Mouse (Mus musculus): ENCODE results near the gene 4930519G04Rik.
A peak's percentile ranks its signal among the peaks of the same experiment; 100 is the strongest.
"Not testable (repeated sequence)": the region's sequence is repeated elsewhere in the genome, so short reads cannot be mapped to it uniquely, and the experiment has no call there.

Gene 4930519G04Rik

DNA sequence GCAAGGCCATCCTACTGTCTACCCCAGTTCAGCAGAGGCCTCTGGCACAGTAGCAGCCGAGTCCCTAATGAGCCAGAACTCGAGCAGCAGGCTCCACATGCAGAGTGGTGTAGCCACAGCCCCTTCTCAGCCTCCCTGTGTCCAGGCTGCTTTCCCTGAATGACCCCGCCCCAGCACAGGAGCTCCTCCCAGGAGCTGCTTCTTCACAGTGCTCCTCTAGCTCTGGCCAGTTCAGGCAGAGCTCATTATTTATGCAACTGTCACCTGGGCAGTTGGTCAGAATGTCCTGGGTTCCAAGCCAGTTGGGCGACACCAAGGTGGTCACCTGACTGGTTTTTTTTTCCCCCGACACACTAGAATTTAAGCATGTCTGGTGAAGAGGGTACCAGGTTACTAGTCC, at the start of gene 4930519G04Rik:
4930519G04Rik (plus strand) TSS at position 301 of the 400 bp plus-strand sequence.
- DNase-seq (ENCODE audit: low read depth, low spot score) = not testable (repeated sequence)

DNA sequence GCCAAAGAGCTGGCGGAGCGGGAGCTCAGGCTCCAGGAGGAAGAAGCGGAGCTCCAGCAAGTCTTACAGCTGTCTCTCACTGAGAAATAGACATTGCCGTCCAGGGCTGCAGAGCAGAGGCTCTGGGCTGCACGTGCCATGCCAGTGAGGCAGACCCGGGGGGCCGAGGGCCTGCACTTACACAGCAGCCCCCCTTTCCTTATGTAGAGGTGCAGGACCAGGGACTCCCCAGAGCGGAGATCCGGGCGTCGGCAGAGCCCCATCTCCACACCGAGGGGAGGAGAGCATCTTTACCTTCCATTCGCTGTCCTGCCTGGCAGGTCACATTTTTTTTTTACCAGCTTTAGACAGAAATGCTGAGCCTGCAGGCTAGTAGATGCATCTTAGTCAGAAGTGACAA, 49.1 kb upstream of the 4930519G04Rik start:
- no peak for DNase-seq (ENCODE audit: low read depth, low spot score)

DNA sequence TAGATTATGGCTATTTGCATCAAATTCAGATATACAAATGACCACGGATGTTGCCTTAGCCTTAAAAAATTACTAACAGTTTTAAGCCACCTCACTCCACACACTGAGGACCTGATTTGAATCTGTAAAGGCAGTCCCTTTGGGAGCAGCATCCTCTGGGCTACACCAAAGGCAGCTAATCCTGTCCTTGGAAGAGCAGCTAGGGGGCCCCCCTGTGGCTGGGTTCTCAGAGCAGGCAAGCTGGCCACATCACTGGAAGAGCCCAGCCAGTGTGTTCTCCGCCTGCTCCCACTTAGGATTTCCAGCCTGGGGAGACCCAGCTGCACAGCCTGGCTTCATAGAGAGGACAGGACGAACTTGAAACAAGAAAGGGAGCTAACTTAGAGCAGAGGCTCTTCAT, 48.5 kb upstream of the 4930519G04Rik start:
- no peak for DNase-seq (ENCODE audit: low read depth, low spot score)

DNA sequence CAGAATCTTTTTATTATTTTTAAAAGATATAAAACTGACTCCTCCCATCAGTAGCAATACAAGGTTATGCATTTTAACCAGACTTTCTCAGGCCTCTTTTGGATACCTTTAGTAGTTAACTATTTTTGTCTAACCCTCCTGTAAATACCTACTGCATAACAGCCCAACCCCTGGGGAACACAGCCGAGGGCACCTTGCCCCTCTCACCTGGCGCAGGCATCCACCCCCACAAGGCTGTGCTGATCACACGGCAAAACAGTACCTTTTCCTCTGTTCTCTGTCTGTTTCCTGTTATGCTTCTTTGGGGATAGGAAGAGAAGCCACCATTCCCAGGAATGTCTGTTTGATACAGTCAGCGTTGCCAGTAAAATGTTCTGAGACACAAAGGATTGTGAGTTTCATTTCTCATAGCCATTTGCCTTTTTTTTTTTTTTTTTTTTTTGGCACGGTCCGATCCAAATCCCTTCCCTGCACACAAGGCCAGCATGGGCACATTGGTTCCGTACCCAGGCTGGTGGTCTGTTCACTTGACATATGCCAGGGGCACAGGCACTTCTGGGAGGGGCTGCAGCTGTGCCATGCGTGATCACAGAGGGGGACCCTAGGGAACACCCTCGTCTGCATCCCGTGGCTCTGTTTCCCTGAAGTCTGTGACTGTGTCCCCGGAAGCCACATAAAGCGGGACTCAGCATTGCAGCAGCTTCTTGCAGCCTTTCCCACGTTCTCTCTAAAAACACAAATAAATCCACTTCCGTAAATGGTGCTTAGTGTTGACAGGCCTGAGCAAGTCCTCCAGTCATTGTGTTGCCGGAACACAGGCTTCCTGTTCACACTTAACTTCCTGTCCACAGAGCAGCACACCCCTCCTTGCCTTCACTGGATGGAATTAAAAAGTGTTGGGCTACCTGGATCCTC, 47.8 kb upstream of the 4930519G04Rik start:
- no peak for DNase-seq (ENCODE audit: low read depth, low spot score)

DNA sequence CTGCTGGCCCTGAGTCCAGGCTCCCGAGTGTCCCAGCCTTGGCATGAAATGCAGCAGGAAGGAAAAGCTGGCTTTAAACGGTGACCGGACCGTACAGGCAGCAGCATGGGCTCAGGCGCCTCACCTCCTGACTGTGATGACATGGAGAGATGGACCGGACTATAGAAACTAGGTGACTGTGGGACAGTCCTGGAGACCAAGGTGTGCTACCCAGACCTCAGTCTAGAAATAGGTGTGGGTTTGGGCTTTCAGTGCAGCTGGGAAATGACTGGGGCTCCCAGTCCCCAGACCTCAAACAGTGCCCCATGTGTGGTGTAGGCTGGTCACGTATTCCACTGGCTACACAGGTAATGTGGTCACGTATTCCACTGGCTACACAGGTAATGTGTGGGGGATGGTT, 46.8 kb upstream of the 4930519G04Rik start:
- no peak for DNase-seq (ENCODE audit: low read depth, low spot score)

DNA sequence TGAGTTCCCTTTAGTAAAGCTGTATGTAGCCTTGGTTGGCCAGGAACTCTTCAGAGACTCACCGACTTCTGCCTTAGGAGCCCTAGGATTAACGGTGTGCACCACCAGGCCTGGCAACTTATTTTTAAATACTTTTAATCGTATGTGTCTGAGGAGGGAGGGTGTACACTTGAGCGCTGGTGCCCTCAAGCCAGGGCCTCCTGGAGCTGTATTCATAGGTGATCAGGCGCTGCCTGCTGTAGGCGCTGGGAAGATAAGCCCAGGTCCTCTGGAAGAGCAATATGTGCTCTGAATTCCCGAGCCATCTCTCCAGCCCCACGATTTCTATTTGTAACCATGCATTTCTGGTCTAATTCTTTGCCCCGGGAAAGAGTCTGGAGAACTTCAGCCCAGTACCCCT, 46.4 kb upstream of the 4930519G04Rik start:
- no peak for DNase-seq (ENCODE audit: low read depth, low spot score)

DNA sequence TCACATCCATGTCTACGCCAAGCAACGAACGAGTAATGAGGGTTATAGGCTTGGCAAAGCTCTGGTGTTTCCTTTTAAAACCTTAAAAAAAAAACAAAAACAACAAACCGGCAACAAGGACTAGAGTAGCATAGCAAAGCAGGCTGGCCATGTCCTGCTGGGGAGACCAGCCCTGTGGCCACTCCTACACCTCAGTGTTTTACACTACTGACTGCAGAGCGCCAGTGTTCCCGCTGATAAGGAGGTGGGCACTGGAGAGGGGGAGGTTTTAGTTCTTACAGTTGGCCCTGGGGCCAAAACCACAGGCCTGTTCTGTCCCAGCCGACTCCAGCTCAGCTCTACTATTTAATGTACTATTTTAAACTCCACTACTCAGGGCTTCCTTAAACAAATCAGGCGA, 46.0 kb upstream of the 4930519G04Rik start:
- DNase-seq (ENCODE audit: low read depth, low spot score) = no peak

DNA sequence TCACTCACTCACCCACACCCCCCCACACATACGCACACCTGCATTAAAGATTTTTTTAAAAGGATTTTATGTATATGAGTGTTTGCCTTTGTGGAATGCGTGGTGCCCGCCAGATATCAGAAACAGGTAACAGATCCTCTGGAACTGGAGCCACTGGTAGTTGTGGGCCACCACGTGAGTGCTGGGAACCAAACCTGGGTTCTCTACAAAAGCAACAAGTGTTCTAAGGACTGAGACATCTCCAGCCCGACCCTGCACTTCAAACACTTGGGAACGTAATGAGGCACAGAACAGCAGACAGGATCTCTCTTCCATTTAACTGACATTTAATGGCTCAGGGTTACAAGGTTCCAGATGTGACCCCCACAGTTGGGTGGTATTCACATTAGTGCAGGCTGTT, 45.6 kb upstream of the 4930519G04Rik start:
- DNase-seq (ENCODE audit: low read depth, low spot score) = no peak

DNA sequence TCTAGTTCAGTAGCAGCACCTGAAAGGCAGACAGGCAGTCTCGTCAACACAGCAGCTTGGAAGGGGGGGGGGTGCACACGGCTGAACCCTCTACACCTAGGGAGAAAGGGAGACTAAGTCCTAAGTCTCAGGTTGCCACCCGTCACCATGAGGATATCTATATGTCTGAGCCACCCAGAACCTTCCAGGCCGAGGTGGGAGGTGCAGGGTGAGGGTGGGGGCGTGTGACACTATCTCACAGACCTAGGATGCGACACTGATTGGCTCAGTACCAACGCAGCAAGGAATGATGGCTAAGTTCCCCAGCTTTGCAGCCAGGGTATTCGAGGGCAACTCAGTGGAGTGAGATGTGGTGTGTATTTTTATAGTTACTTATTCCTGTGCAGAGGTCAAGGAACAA, 45.1 kb upstream of the 4930519G04Rik start:
- no peak for DNase-seq (ENCODE audit: low read depth, low spot score)

DNA sequence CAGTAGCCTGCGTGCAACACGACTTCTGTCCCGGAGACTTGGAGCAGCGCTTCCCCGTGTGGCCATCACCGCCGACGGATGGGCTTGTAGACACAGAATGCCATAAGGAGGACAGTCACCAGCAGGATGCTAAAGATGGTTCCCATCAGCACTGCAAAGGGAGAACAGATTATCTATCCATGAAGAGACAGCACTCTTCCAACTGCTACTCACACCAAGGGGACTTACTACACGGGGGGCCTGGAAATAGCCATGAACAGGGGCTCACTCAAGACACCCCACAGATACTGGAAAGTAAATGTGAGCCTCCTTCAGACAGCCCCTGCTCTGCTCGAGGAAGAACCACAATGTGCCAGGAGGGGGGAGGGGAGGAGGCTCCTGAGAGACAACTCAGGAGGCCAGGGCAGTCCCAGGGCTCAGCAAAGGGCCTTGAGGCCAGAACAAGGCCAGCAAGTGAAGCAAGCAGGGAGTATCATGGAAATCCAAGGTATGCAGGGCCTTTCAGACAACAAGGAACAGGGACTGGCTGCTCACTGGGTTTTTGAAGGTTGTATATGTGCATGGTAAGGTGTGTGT, 44.2 kb upstream of the 4930519G04Rik start:
- DNase-seq (ENCODE audit: low read depth, low spot score) = no peak

DNA sequence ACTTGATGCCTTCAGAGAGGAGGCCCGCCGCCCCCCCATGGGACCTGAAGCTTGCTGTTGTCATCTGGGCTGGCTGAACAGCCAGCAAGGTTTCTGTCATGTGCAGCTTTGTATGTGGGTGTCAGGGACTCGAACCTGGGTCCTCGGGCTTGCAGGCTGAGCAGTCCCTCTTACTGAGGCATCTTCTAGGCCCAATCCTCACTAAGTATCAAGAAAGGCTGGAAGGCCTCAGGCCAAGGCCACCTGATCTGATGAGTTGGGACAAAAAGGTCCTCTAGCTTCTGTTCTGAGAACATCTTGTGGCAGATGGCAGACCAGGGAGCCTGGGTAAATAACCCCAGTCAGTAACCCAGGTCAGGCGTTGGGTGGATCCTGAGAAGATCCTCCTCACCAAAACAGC, 43.6 kb upstream of the 4930519G04Rik start:
- no peak for DNase-seq (ENCODE audit: low read depth, low spot score)

DNA sequence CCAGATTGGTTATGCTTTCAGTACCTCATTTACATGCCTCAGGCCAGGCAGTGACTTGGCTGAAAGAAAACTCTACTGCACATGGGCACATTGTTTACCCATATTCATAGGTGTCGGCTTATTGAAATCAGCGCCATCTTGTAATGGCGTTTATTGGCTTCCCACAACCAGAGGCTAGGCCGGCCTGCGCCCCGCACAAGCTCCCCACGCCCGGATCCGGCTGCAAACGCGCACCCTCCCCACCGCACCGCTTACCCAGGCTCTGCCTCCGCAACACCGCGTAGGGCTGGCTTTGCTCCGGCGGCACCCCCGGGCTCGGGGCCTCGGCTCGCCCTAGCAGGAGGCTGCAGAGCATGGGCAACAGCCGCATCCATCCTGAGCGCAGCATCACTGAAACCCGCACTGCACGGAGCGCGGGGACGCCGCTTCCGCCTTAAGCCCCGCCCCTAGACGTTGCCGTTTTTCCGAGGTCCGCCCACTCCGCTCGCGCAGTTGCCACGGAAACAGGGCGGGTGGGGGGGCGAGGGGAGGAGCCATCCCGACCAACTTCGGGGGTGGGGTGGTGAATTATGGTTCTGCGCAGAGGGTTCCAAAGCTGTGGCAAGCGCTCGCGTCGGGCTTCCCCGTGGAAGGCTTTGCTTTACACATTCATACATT, 39.8 kb upstream of the 4930519G04Rik start:
- DNase-seq (ENCODE audit: low read depth, low spot score) = peak; percentile 93

DNA sequence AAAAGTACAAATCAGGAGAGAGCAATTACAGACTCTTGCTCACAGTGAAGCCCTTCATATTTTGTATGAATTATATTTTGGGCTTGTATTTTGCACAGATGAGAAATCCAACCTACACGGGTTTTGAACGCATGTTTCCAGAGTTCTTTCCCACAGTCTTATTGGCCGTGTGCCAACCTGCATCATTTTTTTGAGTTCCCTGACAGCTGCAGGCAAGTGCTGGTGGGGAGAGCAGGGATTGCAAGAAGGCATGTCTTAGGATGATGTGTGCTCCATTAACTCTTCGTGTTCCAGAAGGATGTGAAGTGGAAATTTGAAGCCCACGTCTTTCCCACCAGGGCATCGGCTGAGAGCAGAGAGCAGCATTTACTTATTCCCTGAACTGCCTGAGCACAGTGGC, 36.9 kb upstream of the 4930519G04Rik start:
- peak; percentile 34 for DNase-seq (ENCODE audit: low read depth, low spot score)

DNA sequence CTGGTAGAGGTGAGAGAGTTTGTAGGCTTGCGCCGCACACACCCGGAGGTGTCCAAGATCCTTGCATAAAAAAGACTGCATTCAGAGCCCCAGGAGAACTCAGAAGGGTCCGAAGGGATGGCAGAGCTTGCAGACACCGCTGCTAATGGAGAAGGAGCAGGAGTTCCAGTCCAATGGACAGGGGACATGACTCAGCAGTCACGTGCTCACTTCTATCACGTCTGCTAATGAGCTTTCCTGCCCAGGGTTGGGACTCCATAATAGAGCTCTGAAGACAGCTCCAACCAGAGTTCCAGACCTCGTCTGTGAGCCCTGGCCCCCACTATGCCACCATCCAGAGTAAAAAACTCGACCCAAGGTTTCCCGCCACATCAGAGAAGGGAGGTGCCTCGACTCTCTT, 35.3 kb upstream of the 4930519G04Rik start:
- no peak for DNase-seq (ENCODE audit: low read depth, low spot score)

DNA sequence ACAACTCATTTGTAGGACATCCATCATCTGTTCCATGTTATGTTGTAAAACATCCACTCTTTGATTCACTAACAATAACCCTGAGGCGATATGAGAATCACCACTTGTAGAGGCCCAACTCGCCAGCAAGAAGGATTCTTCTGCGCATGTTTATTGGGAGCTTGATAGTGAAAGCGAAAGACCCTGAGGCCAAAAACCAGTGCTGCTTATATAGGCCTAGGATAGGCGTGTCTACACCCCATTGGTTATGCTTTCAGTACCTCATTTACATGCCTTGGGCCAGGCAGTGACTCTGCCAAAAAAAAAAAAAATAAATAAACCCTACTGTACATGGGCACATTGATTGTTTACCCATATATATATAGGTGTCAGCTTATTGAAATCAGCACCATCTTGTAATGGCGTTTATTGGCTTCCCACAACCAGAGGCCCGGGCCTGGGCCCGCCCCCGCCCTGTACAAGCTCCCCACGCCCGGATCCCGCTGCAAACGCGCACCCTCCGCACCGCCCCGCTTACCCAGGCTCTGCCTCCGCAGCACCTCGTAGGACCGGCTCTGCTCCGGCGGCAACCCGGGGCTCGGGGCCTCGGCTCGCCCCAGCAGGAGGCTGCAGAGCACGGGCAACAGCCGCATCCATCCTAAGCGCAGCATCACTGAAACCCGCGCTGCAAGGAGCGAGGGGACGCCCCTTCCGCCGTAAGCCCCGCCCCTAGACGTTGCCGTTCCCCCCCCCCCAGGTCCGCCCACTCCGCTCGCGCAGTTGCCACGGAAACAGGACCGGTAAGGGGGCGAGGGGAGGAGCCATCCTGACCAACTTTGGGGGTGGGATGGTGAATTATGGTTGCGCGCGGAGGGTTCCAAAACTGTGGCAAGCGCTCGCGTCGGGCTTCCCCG, 30.4 kb upstream of the 4930519G04Rik start, which contains the start of gene 1500011B03Rik:
1500011B03Rik (minus strand) TSS at position 673 of the 893 bp plus-strand sequence.
- DNase-seq (ENCODE audit: low read depth, low spot score) = peak; percentile 90

DNA sequence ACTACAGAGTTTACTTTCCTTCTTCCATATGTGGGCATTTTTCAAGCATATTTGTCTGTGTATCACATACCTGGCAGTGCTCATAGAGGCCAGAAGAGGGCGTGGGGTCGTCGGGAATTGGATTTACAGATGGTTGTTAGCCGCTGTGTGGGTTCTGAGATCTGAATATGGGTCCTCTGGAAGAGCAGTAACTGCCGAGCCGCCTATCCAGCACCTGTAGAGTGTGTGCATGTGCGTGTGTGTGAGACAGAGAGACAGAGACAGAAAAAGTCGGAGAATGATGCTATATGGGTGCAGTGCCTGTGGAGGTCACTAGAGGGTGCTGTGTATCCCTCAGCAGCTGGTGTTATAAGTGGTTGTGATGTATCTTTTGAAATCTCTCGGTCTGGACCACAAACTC, 29.3 kb upstream of the 4930519G04Rik start:
- peak; percentile 73 for DNase-seq (ENCODE audit: low read depth, low spot score)

DNA sequence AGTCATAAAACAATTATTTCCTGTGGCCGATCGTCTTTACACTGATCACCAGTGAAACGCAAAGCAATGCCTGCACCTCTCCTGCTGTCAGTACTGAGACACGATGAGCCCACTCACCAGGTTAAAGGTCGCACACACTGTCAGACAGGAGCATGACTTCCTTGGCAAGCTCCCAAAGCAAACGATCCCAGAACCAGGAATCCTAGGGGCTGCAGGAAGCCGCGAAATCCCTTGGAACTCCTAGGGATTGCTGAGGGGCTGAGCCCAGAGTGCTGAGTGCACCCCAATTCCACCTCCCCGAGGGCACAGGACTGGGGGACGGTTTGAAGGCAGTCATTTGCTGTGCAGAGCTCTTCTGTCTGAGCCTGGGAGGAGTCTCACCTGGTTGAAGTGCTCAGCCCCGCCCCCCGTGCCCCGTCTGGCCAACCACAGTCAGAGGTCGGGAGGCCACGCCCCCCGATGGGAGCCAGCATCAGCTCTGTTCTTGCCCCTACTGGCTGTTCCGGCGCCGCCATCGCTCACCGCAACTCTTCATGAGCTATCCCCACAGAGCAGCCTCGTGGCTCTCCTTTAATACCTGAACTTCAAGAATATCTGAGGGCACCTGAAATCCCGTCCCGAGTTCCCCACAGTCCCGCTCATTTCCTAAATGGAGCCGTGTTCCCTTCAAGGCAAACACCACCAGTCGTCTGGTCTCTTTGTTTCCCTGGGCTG, 27.3 kb upstream of the 4930519G04Rik start:
- DNase-seq (ENCODE audit: low read depth, low spot score) = peak; percentile 93

DNA sequence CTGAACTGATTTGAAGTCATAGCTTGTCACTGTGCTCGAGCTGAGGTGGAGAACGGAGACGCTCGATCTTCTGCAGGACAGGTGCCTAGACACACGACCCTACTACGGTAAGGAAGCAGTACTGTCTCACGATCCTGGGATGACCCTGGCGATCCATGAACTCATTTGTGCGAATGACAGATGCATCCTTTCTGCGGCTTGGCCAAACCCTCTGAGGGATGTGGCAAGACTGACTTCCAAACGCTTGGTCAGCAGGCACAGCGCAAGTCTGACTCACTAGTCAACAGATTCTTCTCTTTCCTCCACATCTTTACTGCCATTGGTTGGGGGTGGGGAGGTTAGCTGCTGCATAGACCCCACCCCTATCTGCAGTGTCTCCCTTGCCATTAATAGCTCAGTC, 26.0 kb upstream of the 4930519G04Rik start:
- no peak for DNase-seq (ENCODE audit: low read depth, low spot score)

DNA sequence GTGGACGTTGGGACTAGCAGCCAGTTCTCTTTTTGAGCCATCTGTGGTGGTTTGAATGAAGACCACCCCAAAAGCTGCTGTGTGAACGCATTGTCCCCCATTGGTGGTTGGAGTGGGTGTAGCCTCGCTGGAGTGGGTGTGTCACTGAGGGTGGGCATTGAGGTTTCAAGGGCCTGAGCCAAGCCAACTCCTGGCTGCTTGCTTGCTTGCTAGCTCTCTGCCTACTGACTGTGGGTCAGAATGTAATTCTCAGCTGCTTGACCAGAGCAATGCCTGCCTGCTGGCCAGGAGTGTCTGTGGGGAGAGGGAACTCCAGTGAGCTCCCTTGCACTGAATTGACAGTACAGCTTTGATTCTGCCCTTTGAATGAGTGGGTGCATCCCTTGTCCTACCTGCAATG, 23.7 kb upstream of the 4930519G04Rik start:
- no peak for DNase-seq (ENCODE audit: low read depth, low spot score)

DNA sequence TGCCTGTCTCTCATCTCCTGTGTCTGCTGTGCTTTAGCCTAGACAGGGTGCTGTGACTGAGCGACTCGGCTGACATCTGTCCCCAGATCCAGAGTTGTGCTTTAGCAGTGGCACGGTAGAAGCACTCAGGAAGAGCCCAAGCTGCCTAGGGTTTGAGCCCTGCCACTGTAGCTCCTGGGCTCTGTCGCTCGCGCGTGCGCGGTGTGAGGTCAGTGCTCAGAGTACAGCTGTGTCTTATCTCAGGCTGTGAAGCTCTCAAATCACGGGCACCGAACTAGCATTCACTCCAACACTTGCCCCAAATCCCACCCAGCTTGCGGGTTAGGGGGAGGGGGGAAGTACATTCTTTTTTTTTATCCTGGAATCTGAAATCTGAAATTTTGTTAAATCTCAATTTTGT, 16.6 kb upstream of the 4930519G04Rik start:
- DNase-seq (ENCODE audit: low read depth, low spot score) = no peak

DNA sequence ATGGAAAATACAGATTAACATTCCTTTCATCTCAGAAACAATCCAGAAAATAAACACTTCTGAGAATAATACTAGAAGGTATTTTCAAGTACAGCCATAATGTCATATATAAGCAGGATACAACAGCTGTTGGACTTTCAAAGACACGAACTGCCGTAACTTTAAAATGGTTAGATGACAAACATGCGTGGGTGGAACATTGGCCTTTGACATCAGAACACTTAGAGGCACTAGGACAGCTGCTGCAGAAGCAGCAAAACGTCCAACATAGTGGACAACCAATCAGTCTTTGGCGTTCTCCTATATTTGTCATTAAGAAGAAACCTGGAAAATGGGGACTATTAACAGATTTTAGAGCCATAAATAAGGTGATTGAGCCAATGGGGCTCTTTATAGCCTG, 13.0 kb upstream of the 4930519G04Rik start:
- DNase-seq (ENCODE audit: low read depth, low spot score) = not testable (repeated sequence)

All from mesoderm, embryonic 11.5 days (tissue).